Mouse (Mus musculus) intestine, embryonic 14.5 days (tissue): Measurements from ENCODE around the gene Taf11. TPM values are rescaled to one million over a fixed set of nuclear protein-coding genes. Genes with fewer than 3 reads are reported as not detected.

Experiments
- ATAC-seq: fragments of 200-750 bp; cut with Nextera tagmentation; replicated peaks from 2 replicates; pipeline ENCODE4 v1.8.0; 2017; ENCODE audit warnings: low read depth, moderate number of reproducible peaks, moderate TSS enrichment, moderate library complexity; ENCODE audit not compliant: low FRiP score, low TSS enrichment
- DNase-seq: peaks from one replicate; pipeline ENCODE4 v3.0.0-alpha.2; 2018; ENCODE audit warnings: low spot score
- H3K27ac ChIP-seq: fragments of 300-500 bp; sonication (generic); 2 replicates; pipeline ENCODE4 v1.5.1; 2014; ENCODE audit warnings: low read depth, mild to moderate bottlenecking, control low read depth
- H3K27me3 ChIP-seq: fragments of 300-500 bp; sonication (generic); replicated peaks from 2 replicates; pipeline ENCODE4 v1.6.1; 2014; ENCODE audit warnings: low read length, control low read depth; ENCODE audit not compliant: control insufficient read depth, insufficient read depth
- H3K36me3 ChIP-seq: fragments of 300-500 bp; sonication (generic); 2 replicates; pipeline ENCODE4 v1.6.1; 2014; ENCODE audit warnings: low read length, control low read depth; ENCODE audit not compliant: control insufficient read depth, insufficient read depth
- H3K4me1 ChIP-seq: fragments of 300-500 bp; sonication (generic); replicated peaks from 2 replicates; pipeline ENCODE4 v1.6.1; 2014; ENCODE audit warnings: low read length, control low read depth, mixed read lengths; ENCODE audit not compliant: control insufficient read depth, insufficient read depth
- H3K4me2 ChIP-seq: fragments of 300-500 bp; sonication (generic); 2 replicates; pipeline ENCODE4 v1.6.1; 2014; ENCODE audit warnings: low read length
- H3K4me3 ChIP-seq: fragments of 300-500 bp; sonication (generic); 2 replicates; pipeline ENCODE4 v1.5.1; 2014; ENCODE audit warnings: low read depth, low read length, control low read depth, mixed read lengths
- H3K9ac ChIP-seq: fragments of 300-500 bp; sonication (generic); 2 replicates; pipeline ENCODE4 v1.6.1; 2014; ENCODE audit warnings: mild to moderate bottlenecking, low read length
- H3K9me3 ChIP-seq: fragments of 300-500 bp; sonication (generic); 2 replicates; pipeline ENCODE4 v1.6.1; 2016; ENCODE audit warnings: low read length, control low read depth; ENCODE audit not compliant: control insufficient read depth
- WGBS: fragments of 180-500 bp; shearing (Covaris S2); extraction: QIAGEN DNeasy Blood & Tissue Kit; methylation state at CpG from one replicate; pipeline ENCODE4 v1.1.7; 2014; 5-methylcytosine and 5-hydroxymethylcytosine counted together
- polyA plus RNA-seq: library from polyadenylated mRNA; unstranded; fragments of >200 nt; fragmentation: Nextera tagmentation; extraction: Ambion mirVana; gene quantifications from 2 replicates; pipeline ENCODE4 v1.2.1, GENCODE M21; 2014

The Taf11 gene
- polyA plus RNA-seq: 59.7 and 66.0 TPM in 2 replicates

GRCm38 (mm10) chr17:27909622-27910500, at the start of gene Taf11:
Gene Taf11, minus strand, starts transcription at chr17:27909844.
- ATAC-seq: peak; percentile 54
- Histone ChIP-seq H3K9me3 (no peaks in the 10 kb centered on the region), H3K9ac (peak within 1 kb of the TSS; percentile 75), H3K36me3 (peaks cover 9% of the 10 kb centered on the region; the same call in 1 of the 2 replicates), H3K27ac (peak within 1 kb of the TSS; percentile 85), H3K27me3 (no peaks in the 10 kb centered on the region), H3K4me3 (peak within 1 kb of the TSS; percentile 97), H3K4me2 (peak within 1 kb of the TSS; percentile 84), H3K4me1 (peaks cover 8% of the 10 kb centered on the region)
- 2% methylated on average over 51 of the region's 53 CpGs for WGBS
- DNase-seq: peak; percentile 81

- Histone ChIP-seq H3K9me3 (no peaks in the 10 kb centered on the region), H3K9ac (no peak overlapping the region), H3K36me3 (no peaks in the 10 kb centered on the region), H3K4me3 (no peak overlapping the region), H3K27ac (no peak overlapping the region), H3K4me2 (no peak overlapping the region), H3K27me3 (no peaks in the 10 kb centered on the region), H3K4me1 (0 out of 2 replicates have a peak, but pooled peaks cover 5% of the 10 kb centered on the region)
- WGBS: 96% methylated on average over 9 of the region's 9 CpGs
- ATAC-seq (no peak), DNase-seq (no peak)
These were observed 48.0 kb upstream of the Taf11 start for GRCm38 (mm10) chr17:27957649-27958048.

- WGBS: 56% methylated on average over 14 of the region's 14 CpGs
- DNase-seq (no peak), ATAC-seq (no peak)
- H3K9ac ChIP-seq: no peak overlapping the region
- H3K27me3 ChIP-seq: no peaks in the 10 kb centered on the region
- peaks cover 2% of the 10 kb centered on the region; the same call in 1 of the 2 replicates for H3K36me3 ChIP-seq
- no peaks in the 10 kb centered on the region for H3K4me1 ChIP-seq
- H3K4me3 ChIP-seq: no peak overlapping the region
- H3K9me3 ChIP-seq: no peaks in the 10 kb centered on the region
- no peak overlapping the region for H3K27ac ChIP-seq
- H3K4me2 ChIP-seq: no peak overlapping the region
These were observed 45.2 kb upstream of the Taf11 start for GRCm38 (mm10) chr17:27954629-27955402.

GRCm38 (mm10) chr17:27953136-27953535, 43.5 kb upstream of the Taf11 start:
- WGBS: 50% methylated on average over 6 of the region's 6 CpGs
- no peak for DNase-seq

GRCm38 (mm10) chr17:27947155-27947554, 37.5 kb upstream of the Taf11 start:
- no peak overlapping the region for H3K4me2 ChIP-seq
- no peak overlapping the region for H3K4me3 ChIP-seq
- DNase-seq (no peak), ATAC-seq (no peak)
- peaks cover 11% of the 10 kb centered on the region; the same call in 1 of the 2 replicates for H3K4me1 ChIP-seq
- H3K9me3 ChIP-seq: no peaks in the 10 kb centered on the region
- H3K9ac ChIP-seq: no peak overlapping the region
- peaks cover 2% of the 10 kb centered on the region; the same call in 1 of the 2 replicates for H3K36me3 ChIP-seq
- WGBS: 70% methylated on average over 2 of the region's 2 CpGs
- no peak overlapping the region for H3K27ac ChIP-seq
- H3K27me3 ChIP-seq: no peaks in the 10 kb centered on the region

More at GRCm38 (mm10) chr17:27953136-27953535, 43.5 kb upstream of the Taf11 start:
- Histone ChIP-seq H3K4me1 (no peaks in the 10 kb centered on the region), H3K4me2 (no peak overlapping the region), H3K27me3 (no peaks in the 10 kb centered on the region), H3K27ac (no peak overlapping the region), H3K9me3 (no peaks in the 10 kb centered on the region), H3K9ac (no peak overlapping the region), H3K36me3 (peaks cover 2% of the 10 kb centered on the region; the same call in 1 of the 2 replicates), H3K4me3 (no peak overlapping the region)
- no peak for ATAC-seq

GRCm38 (mm10) chr17:27946371-27946770, 36.7 kb upstream of the Taf11 start:
- peak overlapping the region; percentile 51; the same call in 1 of the 2 replicates for H3K27ac ChIP-seq
- no peak overlapping the region for H3K4me3 ChIP-seq
- ATAC-seq (no peak), DNase-seq (no peak)
- H3K4me1 ChIP-seq: peaks cover 11% of the 10 kb centered on the region; the same call in 1 of the 2 replicates
- H3K36me3 ChIP-seq: peaks cover 2% of the 10 kb centered on the region; the same call in 1 of the 2 replicates
- no peak overlapping the region for H3K4me2 ChIP-seq
- WGBS: 86% methylated on average over 8 of the region's 8 CpGs
- H3K9ac ChIP-seq: no peak overlapping the region
- no peaks in the 10 kb centered on the region for H3K27me3 ChIP-seq
- H3K9me3 ChIP-seq: no peaks in the 10 kb centered on the region

GRCm38 (mm10) chr17:27945546-27946216, 36.0 kb upstream of the Taf11 start:
- Histone ChIP-seq H3K4me1 (peaks cover 17% of the 10 kb centered on the region), H3K36me3 (no peaks in the 10 kb centered on the region), H3K27ac (peak overlapping the region; percentile 51), H3K4me3 (no peak overlapping the region), H3K27me3 (no peaks in the 10 kb centered on the region), H3K9me3 (no peaks in the 10 kb centered on the region), H3K9ac (no peak overlapping the region), H3K4me2 (no peak overlapping the region)
- DNase-seq (peak; percentile 59), ATAC-seq (no peak)
- 51% methylated on average over 6 of the region's 6 CpGs for WGBS

- DNase-seq (no peak), ATAC-seq (no peak)
- Histone ChIP-seq H3K9me3 (no peaks in the 10 kb centered on the region), H3K4me3 (no peak overlapping the region), H3K27me3 (no peaks in the 10 kb centered on the region), H3K27ac (no peak overlapping the region), H3K4me1 (peaks cover 45% of the 10 kb centered on the region), H3K9ac (no peak overlapping the region), H3K4me2 (no peak overlapping the region), H3K36me3 (no peaks in the 10 kb centered on the region)
- WGBS: 92% methylated on average over 4 of the region's 4 CpGs
These were observed 32.5 kb upstream of the Taf11 start for GRCm38 (mm10) chr17:27942131-27942530.
